Mouse (Mus musculus): ENCODE measurements around the gene Dclk3.

DNA sequence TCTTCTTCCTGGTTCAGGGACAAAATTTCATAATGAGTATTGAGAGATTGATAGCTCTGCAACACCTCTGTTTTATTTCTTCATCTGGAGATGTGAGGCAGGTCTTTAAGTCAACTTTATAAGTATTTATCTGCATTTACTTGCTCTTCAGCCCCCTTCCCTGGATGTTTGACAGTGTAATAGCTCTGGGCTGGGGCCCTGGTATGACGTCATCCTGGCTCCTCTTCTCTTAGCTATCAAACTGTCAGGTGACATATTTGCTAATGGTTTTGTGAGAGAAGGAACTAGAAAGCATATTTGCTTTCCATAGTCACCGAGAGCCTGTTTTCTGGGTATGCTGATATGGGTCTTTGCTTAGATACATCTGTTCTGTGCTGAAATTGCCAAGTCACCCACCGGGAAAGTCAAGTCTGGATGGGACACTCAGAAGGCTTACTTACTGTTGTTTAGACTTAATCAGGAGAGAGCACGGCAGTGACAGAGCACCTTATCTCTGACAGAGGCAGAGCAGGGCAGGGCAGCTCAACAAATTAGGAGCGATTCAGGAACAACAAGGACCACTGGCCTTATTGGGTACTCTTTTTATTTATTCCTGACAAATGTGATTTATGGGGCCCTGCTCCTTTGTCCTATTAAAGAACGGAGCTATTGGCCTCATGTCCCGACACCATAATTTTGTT lies 96.0 kb downstream of the Dclk3 start:
- TF ChIP-seq POLR2AphosphoS2 (IDR thresholded peaks at IDR 0.05; ENCODE audit: insufficient read length, low read depth) (no peak), MAX (IDR thresholded peaks at IDR 0.05; ENCODE audit: low read depth) (no peak), TCF3 (IDR thresholded peaks at IDR 0.05; ENCODE audit: insufficient read length, low read depth) (no peak), POLR2A (IDR thresholded peaks at IDR 0.05; ENCODE audit: insufficient read length, low read depth) (no peak), SRF (IDR thresholded peaks at IDR 0.05; ENCODE audit: control insufficient read depth, insufficient read length, low read depth) (no peak), MYOD1 (IDR thresholded peaks at IDR 0.05; ENCODE audit: control insufficient read depth in 1 of 3, insufficient read length in 2 of 3, low read depth in 2 of 3) (no peak), REST (IDR thresholded peaks at IDR 0.05; ENCODE audit: insufficient read depth, insufficient read length) (no peak), E2F4 (IDR thresholded peaks at IDR 0.05; ENCODE audit: insufficient read depth) (no peak), CEBPB (IDR thresholded peaks at IDR 0.05; ENCODE audit: insufficient read depth, poor library complexity, severe bottlenecking) (no peak)
